Mouse (Mus musculus) forebrain, postnatal 0 days (tissue): ENCODE results near the gene P2rx1. TPM values are rescaled to one million over a fixed set of nuclear protein-coding genes. Genes with fewer than 3 reads are reported as not detected.

Source experiments
- ATAC-seq: fragments of 200-750 bp; cut with Nextera tagmentation; 2 replicates; pipeline ENCODE4 v1.8.0; 2017; ENCODE audit warnings: mild to moderate bottlenecking, moderate library complexity
- DNase-seq: peaks from one replicate; pipeline ENCODE4 v3.0.0-alpha.2; 2015
- H3K27ac ChIP-seq: fragments of 300-500 bp; sonication (generic); 2 replicates; pipeline ENCODE4 v1.5.1; 2014; ENCODE audit warnings: low read depth, mild to moderate bottlenecking, antibody characterized with exemption, low read length, moderate library complexity, mixed read lengths
- H3K27me3 ChIP-seq: fragments of 300-500 bp; sonication (generic); 2 replicates; pipeline ENCODE4 v1.6.1; 2014; ENCODE audit warnings: mild to moderate bottlenecking, low read length, mixed read lengths; ENCODE audit not compliant: insufficient read depth
- H3K36me3 ChIP-seq: fragments of 300-500 bp; sonication (generic); 2 replicates; pipeline ENCODE4 v1.6.1; 2014; ENCODE audit warnings: mild to moderate bottlenecking, moderate library complexity; ENCODE audit not compliant: insufficient read depth
- H3K4me1 ChIP-seq: fragments of 300-500 bp; sonication (generic); 2 replicates; pipeline ENCODE4 v1.6.1; 2014; ENCODE audit warnings: antibody characterized with exemption; ENCODE audit not compliant: insufficient read depth
- H3K4me2 ChIP-seq: fragments of 300-500 bp; sonication (generic); 2 replicates; pipeline ENCODE4 v1.6.1; 2014; ENCODE audit warnings: low read depth, mild to moderate bottlenecking, moderate library complexity
- H3K4me3 ChIP-seq: fragments of 300-500 bp; sonication (generic); 2 replicates; pipeline ENCODE4 v1.5.1; 2014; ENCODE audit warnings: low read depth, low read length, mixed read lengths
- H3K9ac ChIP-seq: fragments of 300-500 bp; sonication (generic); 2 replicates; pipeline ENCODE4 v1.6.1; 2014; ENCODE audit warnings: mild to moderate bottlenecking
- H3K9me3 ChIP-seq: fragments of 300-500 bp; sonication (generic); 2 replicates; pipeline ENCODE4 v1.6.1; 2016; ENCODE audit warnings: low read length
- CTCF ChIP-seq: sonication (generic); IDR thresholded peaks from 2 replicates; pipeline ENCODE4 v1.5.1; 2016; ENCODE audit warnings: antibody characterized with exemption, control low read depth, low read depth
- WGBS: fragments of 180-500 bp; shearing (Covaris S2); extraction: QIAGEN DNeasy Blood & Tissue Kit; methylation state at CpG from one replicate; pipeline ENCODE4 v1.1.7; 2014; 5-methylcytosine and 5-hydroxymethylcytosine counted together
- polyA plus RNA-seq: library from polyadenylated mRNA; unstranded; fragments of >200 nt; fragmentation: Nextera tagmentation; extraction: Ambion mirVana; gene quantifications from 2 replicates; pipeline ENCODE4 v1.2.1, GENCODE M21; 2015
- total RNA-seq: library from RNA; depleted of rRNA; stranded (reverse); fragments of >200 nt; gene quantifications from 2 replicates; pipeline ENCODE4 v1.2.3, GENCODE M21; 2014

P2rx1 gene
- total and polyA plus RNA-seq, 2 experiments from 2014 or later, result 0.25 to 2.0 TPM

DNA sequence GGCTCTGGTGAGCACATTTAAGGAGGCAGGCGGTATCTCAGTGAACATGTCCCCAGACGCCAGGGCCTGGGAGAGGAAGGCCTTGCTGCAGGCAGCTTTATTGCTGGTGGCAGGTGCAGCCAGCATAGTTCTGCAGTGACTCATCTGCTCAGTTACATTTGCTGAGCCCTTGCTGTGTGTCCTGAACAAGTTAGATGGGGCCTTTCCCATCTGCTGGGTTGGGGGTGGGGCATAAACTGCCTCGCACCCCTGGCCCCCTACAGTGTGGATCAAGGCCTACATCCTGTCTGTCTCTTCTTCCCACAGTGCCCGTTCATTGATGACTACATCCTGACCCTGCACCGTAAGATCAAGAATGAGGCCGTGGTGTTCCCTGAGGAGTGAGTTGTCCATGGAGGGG, 38.0 kb downstream of the P2rx1 start:
- H3K27me3 ChIP-seq, result no peaks in the 10 kb centered on the region
- H3K4me2 ChIP-seq, result no peak overlapping the region
- H3K36me3 ChIP-seq, result peaks cover 39% of the 10 kb centered on the region
- no peaks in the 10 kb centered on the region for H3K9me3 ChIP-seq
- no peaks in the 10 kb centered on the region for H3K4me1 ChIP-seq
- no peak overlapping the region for H3K27ac ChIP-seq
- no peak overlapping the region for H3K9ac ChIP-seq
- DNase-seq (no peak), ATAC-seq (no peak)
- WGBS, result 74% methylated on average over 6 of the region's 6 CpGs
- no peak for TF ChIP-seq CTCF
- no peak overlapping the region for H3K4me3 ChIP-seq

DNA sequence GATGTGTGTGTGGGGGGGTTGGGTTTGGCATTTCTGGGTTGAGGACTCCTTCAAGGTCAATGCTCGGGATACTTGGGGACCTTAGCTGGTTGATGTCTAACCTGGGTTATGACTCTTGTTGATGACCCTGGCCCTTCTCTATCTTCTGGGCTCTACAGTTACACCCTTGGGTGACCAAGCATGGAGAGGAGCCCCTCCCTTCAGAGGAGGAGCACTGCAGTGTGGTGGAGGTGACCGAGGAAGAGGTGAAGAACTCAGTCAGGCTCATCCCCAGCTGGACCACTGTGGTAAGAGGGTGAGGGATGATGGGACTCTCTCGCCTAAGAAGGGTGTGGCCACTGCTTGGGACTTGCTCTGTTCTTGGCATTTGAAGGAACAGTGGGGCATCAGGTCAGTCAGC, 38.8 kb downstream of the P2rx1 start:
- TF ChIP-seq CTCF, result no peak
- no peak overlapping the region for H3K4me3 ChIP-seq
- H3K27ac ChIP-seq, result no peak overlapping the region
- H3K4me2 ChIP-seq, result no peak overlapping the region
- H3K9me3 ChIP-seq, result no peaks in the 10 kb centered on the region
- H3K36me3 ChIP-seq, result peaks cover 39% of the 10 kb centered on the region
- H3K4me1 ChIP-seq, result no peaks in the 10 kb centered on the region
- H3K27me3 ChIP-seq, result no peaks in the 10 kb centered on the region
- H3K9ac ChIP-seq, result no peak overlapping the region
- DNase-seq (no peak), ATAC-seq (no peak)
- WGBS, result 88% methylated on average over 3 of the region's 3 CpGs

DNA sequence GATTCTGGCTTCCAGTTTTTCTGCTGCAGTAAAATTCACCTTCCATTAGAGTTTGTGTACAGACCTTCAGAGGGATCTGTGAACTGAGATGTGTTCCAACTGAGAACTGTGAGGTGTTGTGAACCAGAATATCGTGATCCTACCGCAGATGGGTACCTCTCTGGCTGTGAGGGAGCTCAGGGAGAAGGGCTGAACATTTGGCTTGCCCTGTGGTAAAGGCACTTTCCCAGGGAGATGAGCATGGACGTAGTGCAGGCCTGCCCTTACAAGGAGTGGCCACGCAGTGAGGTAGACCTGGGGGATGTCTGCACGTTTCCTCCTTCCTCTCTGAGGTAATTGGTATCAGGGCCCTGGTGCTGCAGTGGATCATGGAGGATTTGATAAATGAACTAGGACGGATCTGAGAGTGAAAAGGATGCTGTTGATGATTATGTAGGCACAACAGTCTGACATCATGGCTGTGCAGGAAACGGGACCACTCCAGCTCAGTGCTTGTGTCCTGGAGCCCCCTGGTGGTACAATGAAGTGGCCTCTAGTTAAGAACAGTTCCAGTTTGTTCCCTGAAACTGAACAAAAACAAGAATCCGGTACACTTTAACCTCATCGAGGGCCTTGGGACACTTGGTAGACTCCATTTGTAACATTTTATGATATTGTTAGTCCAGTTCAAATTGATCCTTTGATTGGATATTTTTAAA, 40.3 kb downstream of the P2rx1 start:
- DNase-seq (peak; percentile 79), ATAC-seq (peak; percentile 94)
- Histone ChIP-seq H3K4me3 (no peak overlapping the region), H3K27me3 (no peaks in the 10 kb centered on the region), H3K4me2 (no peak overlapping the region), H3K9me3 (no peaks in the 10 kb centered on the region), H3K36me3 (peaks cover 32% of the 10 kb centered on the region), H3K9ac (no peak overlapping the region), H3K27ac (no peak overlapping the region), H3K4me1 (no peaks in the 10 kb centered on the region)
- TF ChIP-seq CTCF, result peak; percentile 81
- 57% methylated on average over 9 of the region's 9 CpGs for WGBS

DNA sequence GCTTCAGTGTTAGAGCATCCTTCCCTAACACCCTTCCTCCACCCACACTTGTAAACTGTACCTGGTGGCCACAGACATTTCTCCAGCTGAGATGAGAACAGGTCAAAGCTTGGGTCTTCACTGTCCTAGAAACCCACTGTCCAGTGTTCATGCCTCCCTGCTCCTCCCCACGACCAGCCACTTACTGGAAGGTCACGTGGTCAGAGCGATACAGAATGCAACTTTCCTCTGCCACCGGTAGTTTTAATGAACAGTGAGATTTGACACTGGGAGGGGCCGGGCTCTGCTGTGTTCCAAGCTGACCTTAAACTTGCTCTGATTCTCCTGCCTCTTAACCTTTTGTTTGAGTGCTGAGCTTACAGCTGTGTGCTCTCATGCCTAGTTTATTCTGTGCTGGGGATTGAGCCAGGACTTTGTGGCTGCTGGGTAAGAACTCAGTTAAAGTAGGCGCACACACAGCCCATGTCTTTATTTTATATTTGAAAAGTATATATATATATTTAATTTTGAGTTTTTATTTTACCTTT, 45.4 kb downstream of the P2rx1 start:
- 65% methylated on average over 6 of the region's 6 CpGs for WGBS
- H3K27ac ChIP-seq, result no peak overlapping the region
- 0 out of 2 replicates have a peak, but pooled peaks cover 4% of the 10 kb centered on the region for H3K4me1 ChIP-seq
- no peak for TF ChIP-seq CTCF
- H3K9ac ChIP-seq, result no peak overlapping the region
- DNase-seq (no peak), ATAC-seq (no peak)
- H3K4me2 ChIP-seq, result no peak overlapping the region
- no peaks in the 10 kb centered on the region for H3K27me3 ChIP-seq
- no peaks in the 10 kb centered on the region for H3K9me3 ChIP-seq
- no peak overlapping the region for H3K4me3 ChIP-seq
- H3K36me3 ChIP-seq, result peaks cover 10% of the 10 kb centered on the region

DNA sequence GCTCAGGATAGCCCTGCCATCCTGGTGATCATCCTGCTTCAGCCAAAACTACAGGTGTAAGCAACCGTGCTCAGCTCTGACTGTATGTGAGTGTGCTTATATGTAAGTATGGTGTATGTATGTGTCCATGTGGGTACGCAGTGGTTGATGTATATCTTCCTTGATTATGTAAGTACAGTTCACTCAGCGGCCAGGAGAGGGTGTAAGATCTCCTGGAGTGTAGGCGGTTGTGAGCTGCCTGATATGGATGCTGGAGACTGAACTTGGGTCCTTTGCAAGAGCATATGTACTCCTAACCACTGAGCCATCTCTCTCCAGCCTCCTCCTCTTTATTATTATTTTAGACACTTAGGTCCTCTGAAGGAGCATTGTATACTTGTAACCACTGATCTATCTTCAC, 45.9 kb downstream of the P2rx1 start:
- peaks cover 10% of the 10 kb centered on the region for H3K36me3 ChIP-seq
- H3K9ac ChIP-seq, result no peak overlapping the region
- H3K27me3 ChIP-seq, result no peaks in the 10 kb centered on the region
- no peak overlapping the region for H3K4me3 ChIP-seq
- H3K27ac ChIP-seq, result no peak overlapping the region
- no peak overlapping the region for H3K4me2 ChIP-seq
- ATAC-seq, result no peak
- TF ChIP-seq CTCF, result no peak
- no peaks in the 10 kb centered on the region for H3K9me3 ChIP-seq
- 75% methylated on average over 4 of the region's 4 CpGs for WGBS
- DNase-seq, result no peak
- H3K4me1 ChIP-seq, result 0 out of 2 replicates have a peak, but pooled peaks cover 4% of the 10 kb centered on the region

DNA sequence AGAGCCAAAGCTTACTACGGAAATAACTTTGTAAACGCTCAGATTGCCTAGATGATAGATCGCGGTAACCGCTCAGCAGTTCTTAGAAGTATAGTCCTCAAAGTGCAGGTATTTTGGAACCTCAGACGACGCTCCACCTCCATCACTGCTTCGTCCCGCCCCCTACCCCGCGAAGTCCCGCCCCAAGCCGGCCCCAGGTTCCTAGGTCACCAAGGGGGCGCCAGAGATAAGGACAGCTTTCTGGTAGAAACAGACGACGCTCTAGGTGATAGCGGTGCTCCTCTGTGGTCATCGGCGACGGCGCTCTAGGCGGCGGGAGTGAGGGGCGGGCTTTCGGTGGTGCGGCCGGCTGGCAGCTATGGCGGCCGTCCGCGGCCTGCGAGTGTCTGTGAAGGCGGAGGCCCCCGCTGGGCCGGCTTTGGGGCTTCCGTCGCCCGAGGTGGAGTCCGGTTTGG, 48.7 kb downstream of the P2rx1 start, which contains the start of gene Ncbp3:
TSS of gene Ncbp3 (plus strand) at position 242 of the 455 bp plus-strand sequence.
- ATAC-seq, result peak; percentile 98
- under 1% methylated on average over 39 of the region's 39 CpGs for WGBS
- DNase-seq, result peak; percentile 97

DNA sequence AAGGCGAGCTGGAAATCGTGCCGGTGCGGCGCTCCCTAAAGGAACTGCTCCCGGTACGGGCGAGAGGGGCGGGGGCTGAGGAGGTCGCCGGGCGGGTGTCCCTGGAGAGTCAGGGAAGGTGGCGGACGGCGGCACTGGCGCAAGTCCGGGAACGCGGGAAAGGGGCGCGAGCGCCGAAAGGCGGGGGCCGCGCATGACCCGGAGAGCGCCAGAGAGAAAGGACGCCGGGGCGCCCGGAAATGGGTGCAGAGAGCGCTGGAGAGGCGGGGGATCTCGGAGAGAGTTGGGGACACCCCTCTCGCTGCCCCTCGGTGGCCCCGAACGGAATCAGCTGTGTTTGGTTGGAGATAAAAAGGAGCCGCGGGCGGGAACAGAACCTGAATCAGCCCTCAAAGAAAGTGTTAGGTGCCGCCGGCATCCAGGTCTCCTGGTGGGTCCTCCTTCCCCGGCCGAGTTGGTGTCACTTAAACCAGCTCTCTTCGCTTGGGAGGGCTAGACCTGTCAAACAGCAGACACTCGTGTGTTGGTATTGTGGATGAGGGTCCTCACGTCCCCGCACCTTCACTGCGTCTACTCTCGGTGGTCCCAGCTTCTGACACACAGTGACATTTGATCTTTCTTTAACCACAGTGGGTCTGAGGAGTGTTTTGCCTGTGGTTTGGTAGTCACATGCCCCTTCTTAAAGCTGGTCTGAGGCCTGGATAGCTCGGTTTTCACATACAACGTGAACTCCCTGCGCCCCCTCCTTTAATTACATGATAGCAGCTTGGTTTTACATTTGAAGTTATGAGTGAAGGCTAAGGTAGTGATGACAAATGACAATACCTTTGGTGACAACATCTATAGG, 49.4 kb downstream of the P2rx1 start:
- Histone ChIP-seq H3K27me3 (no peaks in the 10 kb centered on the region), H3K9ac (peak overlapping the region; percentile 92), H3K27ac (peak overlapping the region; percentile 85), H3K4me1 (0 out of 2 replicates have a peak, but pooled peaks cover 4% of the 10 kb centered on the region), H3K4me2 (peak overlapping the region; percentile 77), H3K4me3 (peak overlapping the region; percentile 98), H3K36me3 (peaks cover 9% of the 10 kb centered on the region), H3K9me3 (no peaks in the 10 kb centered on the region)
- no peak for TF ChIP-seq CTCF
- 2% methylated on average over 51 of the region's 55 CpGs for WGBS
- DNase-seq (no peak), ATAC-seq (peak; percentile 64)

More for the DNA sequence above, 48.7 kb downstream of the P2rx1 start, which contains the start of gene Ncbp3:
- Histone ChIP-seq H3K36me3 (peaks cover 6% of the 10 kb centered on the region), H3K4me3 (peak within 1 kb of the TSS; percentile 98), H3K27me3 (no peaks in the 10 kb centered on the region), H3K27ac (peak within 1 kb of the TSS; percentile 85), H3K9me3 (no peaks in the 10 kb centered on the region), H3K4me1 (0 out of 2 replicates have a peak, but pooled peaks cover 4% of the 10 kb centered on the region), H3K4me2 (peak within 1 kb of the TSS; percentile 77), H3K9ac (peak within 1 kb of the TSS; percentile 92)
- TF ChIP-seq CTCF, result peak; percentile 86
